Mouse (Mus musculus) bone marrow macrophage, adult 2 months (primary cell): ENCODE results near the gene Obscn. TPM values are rescaled to one million over a fixed set of nuclear protein-coding genes. Genes with fewer than 3 reads are reported as not detected.

ENCODE experiments used
- H3K27ac ChIP-seq: 2 replicates; pipeline ENCODE4 v1.5.1; 2012; ENCODE audit warnings: low read depth, low read length; ENCODE audit not compliant: insufficient read depth
- H3K4me1 ChIP-seq: 2 replicates; pipeline ENCODE4 v1.6.1; 2012; ENCODE audit warnings: low read length; ENCODE audit not compliant: control insufficient read depth, insufficient read depth
- H3K4me3 ChIP-seq: 2 replicates; pipeline ENCODE4 v1.5.1; 2012; ENCODE audit warnings: mild to moderate bottlenecking, low read length, moderate library complexity; ENCODE audit not compliant: insufficient read depth
- CTCF ChIP-seq: IDR thresholded peaks from 2 replicates; pipeline ENCODE4 v1.5.1; 2012; ENCODE audit warnings: low read depth, mild to moderate bottlenecking, low read length, moderate library complexity
- POLR2A ChIP-seq: IDR thresholded peaks from 2 replicates; pipeline ENCODE4 v1.6.1; 2012; ENCODE audit warnings: mild to moderate bottlenecking, low read depth, low read length, borderline replicate concordance
- polyA plus RNA-seq: library from polyadenylated mRNA; stranded (reverse); fragments of >200 nt; gene quantifications from 2 replicates; pipeline ENCODE4 v1.2.4, GENCODE M21; 2012; ENCODE audit not compliant: missing spikeins, insufficient read depth, insufficient read length

Obscn gene
- polyA plus RNA-seq, 1 experiment = not detected

DNA sequence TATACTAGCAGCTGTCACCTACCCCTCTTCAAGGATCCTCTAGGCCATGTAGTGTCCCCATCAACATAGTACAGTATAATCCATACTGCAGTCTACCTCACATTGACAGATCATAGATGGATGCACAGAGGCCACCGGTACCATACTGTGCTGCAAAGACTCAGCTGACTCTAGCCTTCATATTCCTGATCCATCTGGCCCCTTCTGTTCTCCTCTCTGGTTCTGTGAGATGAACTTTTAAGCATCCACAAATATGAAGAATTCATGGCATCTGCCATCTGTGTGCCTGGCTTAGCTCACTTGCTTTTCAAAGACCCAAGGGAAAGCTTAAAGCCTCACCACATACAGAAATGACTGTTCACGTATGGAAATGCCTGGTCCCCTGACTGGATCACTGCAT lies 65.9 kb downstream of the Obscn start:
- H3K4me1 ChIP-seq = no peaks in the 10 kb centered on the region
- no peak overlapping the region for H3K4me3 ChIP-seq
- TF ChIP-seq CTCF (no peak), POLR2A (no peak)
- no peak overlapping the region for H3K27ac ChIP-seq

DNA sequence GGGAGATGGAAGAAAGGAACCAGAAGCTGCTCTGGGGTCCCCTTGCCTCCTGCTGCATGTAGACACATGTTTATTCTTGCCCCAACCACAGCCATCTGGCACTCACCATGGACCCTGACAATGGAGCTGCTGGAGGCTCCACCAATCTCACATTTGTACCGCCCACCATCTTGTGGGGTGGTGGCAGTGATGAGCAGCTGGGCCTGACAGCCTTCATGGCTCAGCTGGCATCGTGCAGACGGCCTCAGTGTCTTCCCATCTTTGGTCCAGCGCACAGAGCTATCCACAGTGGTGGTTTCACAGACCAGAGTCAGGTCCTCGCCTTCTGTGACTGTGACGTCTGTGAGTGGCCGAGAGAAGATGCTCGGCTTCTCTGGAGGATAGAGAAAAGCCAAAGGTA lies 67.3 kb downstream of the Obscn start:
- Histone ChIP-seq H3K27ac (no peak overlapping the region), H3K4me3 (no peak overlapping the region), H3K4me1 (no peaks in the 10 kb centered on the region)
- TF ChIP-seq CTCF (no peak), POLR2A (no peak)

DNA sequence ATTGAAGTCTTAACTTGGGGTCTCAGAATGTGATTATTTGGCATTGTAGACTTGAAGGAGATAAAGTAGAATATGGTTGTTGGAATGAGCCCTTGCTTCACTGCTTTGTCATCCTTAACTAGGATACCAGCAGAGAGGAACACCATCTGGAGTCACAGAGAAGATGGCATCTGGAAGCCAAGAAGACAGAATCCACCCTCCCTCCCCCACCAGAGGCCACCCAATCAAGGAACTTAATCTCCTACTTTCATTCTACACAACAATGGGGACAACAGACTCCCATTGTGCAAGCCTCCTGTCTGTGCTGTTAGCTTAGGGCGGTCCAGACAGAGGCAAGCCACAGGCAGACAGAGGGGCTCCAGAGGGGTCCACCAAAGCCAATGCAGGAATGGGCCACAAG lies 67.8 kb downstream of the Obscn start:
- Histone ChIP-seq H3K4me3 (no peak overlapping the region), H3K4me1 (no peaks in the 10 kb centered on the region), H3K27ac (no peak overlapping the region)
- TF ChIP-seq CTCF (no peak), POLR2A (no peak)

DNA sequence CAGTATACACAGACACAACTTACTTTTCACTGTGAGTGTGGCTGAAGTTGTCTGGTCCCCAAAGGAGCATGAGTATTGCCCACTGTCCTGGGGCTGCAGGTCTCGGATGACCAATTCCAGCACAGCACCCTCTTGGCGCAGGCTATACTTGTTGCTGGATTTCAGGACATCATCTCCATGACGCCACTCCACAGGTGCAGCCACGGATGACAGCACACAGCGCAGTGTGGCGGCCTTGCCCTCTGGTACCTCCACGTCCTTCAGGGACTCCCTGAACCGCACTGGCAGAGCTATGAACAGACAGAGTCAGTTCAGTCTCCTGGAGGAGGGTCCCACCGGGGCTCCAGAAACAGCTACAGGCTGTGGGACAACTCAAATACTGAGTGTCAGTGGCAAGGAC lies 68.3 kb downstream of the Obscn start:
- TF ChIP-seq POLR2A = no peak
- H3K4me3 ChIP-seq = no peak overlapping the region
- H3K27ac ChIP-seq = no peak overlapping the region
- no peaks in the 10 kb centered on the region for H3K4me1 ChIP-seq

DNA sequence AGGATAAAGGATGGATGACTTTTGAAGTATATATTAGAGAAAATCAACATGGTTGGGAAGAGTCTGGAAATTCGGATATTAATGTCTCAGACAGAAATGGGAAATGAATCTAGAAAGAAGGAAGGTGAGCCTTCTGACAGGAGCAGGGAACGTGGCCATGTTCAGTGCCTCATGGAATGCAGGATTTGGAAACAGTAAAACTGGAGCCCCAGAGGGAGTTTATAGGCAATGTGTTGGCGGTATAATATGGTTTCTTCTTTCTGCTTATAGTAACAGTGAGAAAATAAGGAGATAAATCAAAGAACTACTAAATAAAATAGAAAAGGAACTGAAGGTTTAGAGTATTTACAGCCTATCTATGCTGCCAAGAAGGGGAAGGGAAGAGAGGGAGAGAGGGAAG lies 78.2 kb downstream of the Obscn start:
- no peak overlapping the region for H3K27ac ChIP-seq
- no peaks in the 10 kb centered on the region for H3K4me1 ChIP-seq
- no peak for TF ChIP-seq CTCF
- no peak for TF ChIP-seq POLR2A
- no peak overlapping the region for H3K4me3 ChIP-seq

DNA sequence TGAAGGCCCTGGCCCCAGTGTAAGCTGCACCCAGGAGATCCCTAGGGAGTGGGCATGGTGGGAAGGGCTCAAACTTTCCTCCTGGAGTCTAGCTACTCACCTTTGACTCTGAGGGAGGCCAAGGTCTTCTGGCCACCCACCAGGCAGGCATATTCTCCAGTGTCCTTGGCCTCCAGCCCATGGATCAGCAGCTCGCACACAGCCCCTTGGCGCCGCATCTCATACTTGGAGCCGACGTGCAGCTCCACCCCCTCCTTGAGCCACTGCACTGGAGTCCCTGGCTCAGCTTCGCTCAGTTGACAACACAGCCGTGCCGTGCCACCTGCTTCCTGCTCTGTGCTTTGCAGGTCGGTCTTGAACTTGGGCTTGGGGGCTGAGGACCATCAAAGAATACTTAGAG lies 85.2 kb downstream of the Obscn start:
- Histone ChIP-seq H3K4me1 (no peaks in the 10 kb centered on the region), H3K4me3 (no peak overlapping the region), H3K27ac (no peak overlapping the region)
- TF ChIP-seq CTCF (no peak), POLR2A (no peak)

DNA sequence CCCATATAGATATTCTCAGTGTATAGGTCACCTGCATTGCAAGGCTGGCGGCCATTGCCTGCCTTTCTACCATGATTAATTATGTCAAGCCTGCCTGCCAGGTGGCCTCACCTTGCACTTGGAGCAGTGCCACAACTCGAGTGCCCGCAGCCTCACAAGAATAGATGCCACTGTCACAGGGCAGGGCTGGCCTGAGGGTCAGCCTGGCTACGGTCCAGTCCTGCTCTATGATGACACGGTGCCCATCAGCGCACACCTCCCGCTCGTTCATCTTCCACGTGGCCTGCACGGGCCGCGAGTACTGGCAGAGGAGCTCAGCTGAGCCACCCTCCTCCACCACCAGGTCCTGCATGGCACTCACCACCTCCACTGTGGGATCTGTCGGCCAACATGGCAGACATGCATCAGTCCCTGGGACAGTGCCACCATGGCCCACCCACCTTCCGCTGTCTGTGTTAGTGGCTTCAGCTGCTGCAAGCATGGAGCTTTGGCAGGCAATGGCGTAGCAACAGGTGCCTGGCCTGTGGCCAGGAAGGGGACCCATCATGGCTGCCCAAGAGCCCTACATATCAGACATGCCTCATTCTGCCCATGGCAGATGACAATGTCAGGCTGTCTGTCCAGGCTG lies 91.4 kb downstream of the Obscn start:
- H3K4me1 ChIP-seq = no peaks in the 10 kb centered on the region
- no peak overlapping the region for H3K4me3 ChIP-seq
- TF ChIP-seq CTCF = no peak
- no peak overlapping the region for H3K27ac ChIP-seq

DNA sequence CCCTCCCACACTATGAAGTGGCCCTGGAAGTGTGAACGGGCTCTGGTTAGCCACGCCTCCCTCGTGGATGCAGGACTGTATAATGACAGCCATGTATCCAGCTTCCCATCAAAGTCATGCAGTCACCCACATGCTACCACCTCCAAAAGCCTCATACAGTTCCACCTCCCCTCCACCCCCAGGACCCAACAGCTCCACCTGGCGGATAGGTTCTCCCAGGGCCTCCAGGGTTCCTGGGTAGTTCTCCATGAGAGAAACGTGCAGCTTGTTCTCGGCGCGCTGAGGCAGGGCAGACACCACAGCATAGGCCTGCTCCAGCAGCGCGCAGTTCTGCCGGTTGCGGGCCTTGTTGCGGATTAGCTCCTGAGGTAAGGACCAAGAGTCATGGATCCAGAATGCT lies 107.2 kb downstream of the Obscn start:
- H3K4me1 ChIP-seq = no peaks in the 10 kb centered on the region
- H3K4me3 ChIP-seq = no peak overlapping the region
- H3K27ac ChIP-seq = no peak overlapping the region
- TF ChIP-seq CTCF = no peak
- TF ChIP-seq POLR2A = no peak

DNA sequence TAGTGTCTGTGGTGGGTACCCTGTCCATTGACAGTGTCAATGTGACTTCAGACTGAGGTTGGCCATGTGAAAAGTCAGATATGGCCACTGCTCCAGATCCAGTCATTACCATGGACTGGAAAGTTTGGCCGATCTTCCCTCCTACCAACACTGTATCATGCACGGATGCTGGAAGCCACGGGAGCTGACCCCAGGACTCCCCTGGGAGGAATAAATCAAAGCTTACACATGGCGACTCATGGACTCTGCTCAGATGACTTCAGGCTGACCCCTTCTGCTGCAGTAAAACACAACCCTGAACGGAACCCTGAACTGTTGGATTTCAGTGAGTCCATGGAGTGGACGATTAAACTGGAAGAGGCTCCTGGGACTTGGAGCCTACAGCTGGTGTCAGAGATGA lies 109.8 kb downstream of the Obscn start:
- TF ChIP-seq POLR2A (no peak), CTCF (no peak)
- Histone ChIP-seq H3K27ac (no peak overlapping the region), H3K4me3 (no peak overlapping the region), H3K4me1 (no peaks in the 10 kb centered on the region)

DNA sequence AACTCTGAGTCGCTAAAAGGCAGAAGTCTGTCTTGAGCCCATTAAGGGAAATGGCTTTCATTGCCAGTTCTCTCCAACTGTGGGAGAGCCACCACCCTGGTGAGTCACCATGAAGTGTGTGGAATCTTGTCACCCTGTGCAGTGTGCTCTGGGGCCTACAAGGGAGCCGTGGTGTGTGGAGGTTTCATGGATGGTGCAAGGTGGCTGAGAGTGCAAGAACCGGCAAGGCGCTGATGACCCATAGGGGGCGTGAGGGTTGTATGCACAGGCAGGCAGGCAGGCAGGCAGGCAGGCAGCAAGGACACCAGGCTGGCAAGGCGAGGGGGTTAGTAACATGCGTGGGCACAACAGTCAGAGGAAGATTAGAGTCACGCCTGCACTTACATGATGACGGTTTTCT lies 121.2 kb downstream of the Obscn start:
- H3K4me3 ChIP-seq = no peak overlapping the region

More for the DNA sequence above, 121.2 kb downstream of the Obscn start:
- 0 out of 2 replicates have a peak, but pooled peaks cover 4% of the 10 kb centered on the region for H3K4me1 ChIP-seq
- H3K27ac ChIP-seq = no peak overlapping the region
- TF ChIP-seq CTCF = no peak
- no peak for TF ChIP-seq POLR2A
